Mouse (Mus musculus): ENCODE data around the gene Knop1.

DNA sequence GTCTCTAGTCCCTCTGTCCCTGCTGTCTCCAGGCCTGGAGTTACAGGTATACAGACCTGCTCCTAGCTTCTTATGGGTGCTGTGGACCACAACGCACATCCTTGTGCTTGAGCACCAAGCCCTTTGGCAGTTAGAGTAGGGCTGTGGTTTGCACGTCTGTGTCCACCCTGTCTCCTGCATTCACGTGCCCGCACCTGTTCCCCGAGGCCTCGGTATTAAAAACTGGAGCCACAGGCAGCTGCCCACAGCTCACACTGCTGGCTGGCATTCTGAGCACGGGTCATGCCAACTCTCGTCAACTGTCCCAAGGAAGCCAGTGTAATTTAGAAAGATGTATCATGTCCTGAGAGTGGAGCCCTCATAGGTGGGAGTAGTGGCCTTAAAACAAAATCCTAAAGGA, 60.3 kb downstream of the Knop1 start:
- TF ChIP-seq CTCF (IDR thresholded peaks at IDR 0.05; ENCODE audit: borderline replicate concordance, insufficient read depth, low read depth, low read length), result no peak
- TF ChIP-seq POLR2A (IDR thresholded peaks at IDR 0.05; ENCODE audit: borderline replicate concordance, insufficient read depth, low read length), result no peak

All from cerebellum, adult 2 months (tissue).